Mouse (Mus musculus) hindbrain, embryonic 15.5 days (tissue): Measurements from ENCODE around the gene Gm1043. TPM values are rescaled to one million over a fixed set of nuclear protein-coding genes. Genes with fewer than 3 reads are reported as not detected.

Experiments
- ATAC-seq: fragments of 200-750 bp; cut with Nextera tagmentation; 2 replicates; pipeline ENCODE4 v1.8.0; 2017; ENCODE audit warnings: low read depth, moderate number of reproducible peaks, moderate TSS enrichment; ENCODE audit not compliant: low FRiP score
- H3K27ac ChIP-seq: fragments of 300-500 bp; sonication (generic); replicated peaks from 2 replicates; pipeline ENCODE4 v1.5.1; 2015; ENCODE audit warnings: mild to moderate bottlenecking, inconsistent platforms
- H3K27me3 ChIP-seq: fragments of 300-500 bp; sonication (generic); 2 replicates; pipeline ENCODE4 v1.6.1; 2015; ENCODE audit warnings: control low read depth, inconsistent platforms
- H3K36me3 ChIP-seq: fragments of 300-500 bp; sonication (generic); 2 replicates; pipeline ENCODE4 v1.6.1; 2015; ENCODE audit warnings: control low read depth, inconsistent platforms
- H3K4me1 ChIP-seq: fragments of 300-500 bp; sonication (generic); replicated peaks from 2 replicates; pipeline ENCODE4 v1.6.1; 2015; ENCODE audit warnings: control low read depth, inconsistent platforms
- H3K4me2 ChIP-seq: fragments of 300-500 bp; sonication (generic); 2 replicates; pipeline ENCODE4 v1.6.1; 2015; ENCODE audit warnings: moderate library complexity, mild to moderate bottlenecking, inconsistent platforms
- H3K4me3 ChIP-seq: fragments of 300-500 bp; sonication (generic); 2 replicates; pipeline ENCODE4 v1.5.1; 2015; ENCODE audit warnings: mild to moderate bottlenecking, inconsistent platforms
- H3K9ac ChIP-seq: fragments of 300-500 bp; sonication (generic); 2 replicates; pipeline ENCODE4 v1.6.1; 2015; ENCODE audit warnings: inconsistent platforms
- H3K9me3 ChIP-seq: fragments of 300-500 bp; sonication (generic); 2 replicates; pipeline ENCODE4 v1.6.1; 2016; ENCODE audit warnings: control low read depth, inconsistent platforms
- WGBS: fragments of 180-500 bp; shearing (Covaris S2); methylation state at CpG from one replicate; pipeline ENCODE4 v1.1.7; 2015; 5-methylcytosine and 5-hydroxymethylcytosine counted together
- polyA plus RNA-seq: library from polyadenylated mRNA; unstranded; fragments of >200 nt; fragmentation: Nextera tagmentation; extraction: Ambion mirVana; gene quantifications from 2 replicates; pipeline ENCODE4 v1.2.1, GENCODE M21; 2015

The Gm1043 gene
- polyA plus RNA-seq, 1 experiment from 2014 or later: 2.2 TPM

- no peak overlapping the region for H3K9ac ChIP-seq
- peaks cover 13% of the 10 kb centered on the region for H3K4me1 ChIP-seq
- ATAC-seq: no peak
- H3K27ac ChIP-seq: no peak overlapping the region
- WGBS: 70% methylated on average over 5 of the region's 5 CpGs
- no peaks in the 10 kb centered on the region for H3K36me3 ChIP-seq
- H3K4me2 ChIP-seq: no peak overlapping the region
- no peaks in the 10 kb centered on the region for H3K9me3 ChIP-seq
- no peak overlapping the region for H3K4me3 ChIP-seq
- no peaks in the 10 kb centered on the region for H3K27me3 ChIP-seq
These were observed 15.6 kb downstream of the Gm1043 start for GRCm38 (mm10) chr5:37100813-37101212.

GRCm38 (mm10) chr5:37101631-37102030 lies 16.5 kb downstream of the Gm1043 start:
- H3K27ac ChIP-seq: no peak overlapping the region
- H3K9me3 ChIP-seq: no peaks in the 10 kb centered on the region
- no peaks in the 10 kb centered on the region for H3K36me3 ChIP-seq
- ATAC-seq: no peak
- peaks cover 22% of the 10 kb centered on the region for H3K4me1 ChIP-seq
- H3K4me2 ChIP-seq: no peak overlapping the region
- no peaks in the 10 kb centered on the region for H3K27me3 ChIP-seq
- no peak overlapping the region for H3K9ac ChIP-seq
- H3K4me3 ChIP-seq: no peak overlapping the region
- WGBS: 81% methylated on average over 15 of the region's 15 CpGs

- no peaks in the 10 kb centered on the region for H3K27me3 ChIP-seq
- no peak overlapping the region for H3K4me3 ChIP-seq
- H3K4me2 ChIP-seq: no peak overlapping the region
- no peaks in the 10 kb centered on the region for H3K9me3 ChIP-seq
- H3K27ac ChIP-seq: no peak overlapping the region
- WGBS: 46% methylated on average over 6 of the region's 6 CpGs
- ATAC-seq: no peak
- H3K4me1 ChIP-seq: peaks cover 22% of the 10 kb centered on the region
- H3K9ac ChIP-seq: no peak overlapping the region
- H3K36me3 ChIP-seq: no peaks in the 10 kb centered on the region
These were observed 16.9 kb downstream of the Gm1043 start for GRCm38 (mm10) chr5:37102056-37102455.

GRCm38 (mm10) chr5:37105531-37106456 lies 20.6 kb downstream of the Gm1043 start:
- H3K36me3 ChIP-seq: no peaks in the 10 kb centered on the region
- WGBS: 63% methylated on average over 23 of the region's 23 CpGs
- peak overlapping the region; percentile 78 for H3K27ac ChIP-seq
- no peaks in the 10 kb centered on the region for H3K27me3 ChIP-seq
- no peaks in the 10 kb centered on the region for H3K9me3 ChIP-seq
- no peak overlapping the region for H3K4me2 ChIP-seq
- H3K4me1 ChIP-seq: peaks cover 22% of the 10 kb centered on the region
- ATAC-seq: peak; percentile 71
- H3K9ac ChIP-seq: no peak overlapping the region
- no peak overlapping the region for H3K4me3 ChIP-seq

- Histone ChIP-seq H3K9ac (no peak overlapping the region), H3K27ac (no peak overlapping the region; the same call in 1 of the 2 replicates), H3K27me3 (no peaks in the 10 kb centered on the region), H3K4me1 (peaks cover 22% of the 10 kb centered on the region), H3K36me3 (no peaks in the 10 kb centered on the region), H3K4me2 (no peak overlapping the region), H3K4me3 (no peak overlapping the region), H3K9me3 (no peaks in the 10 kb centered on the region)
- no peak for ATAC-seq
- 75% methylated on average over 5 of the region's 5 CpGs for WGBS
These were observed 21.9 kb downstream of the Gm1043 start for GRCm38 (mm10) chr5:37107111-37107510.

- Histone ChIP-seq H3K9ac (no peak overlapping the region), H3K36me3 (no peaks in the 10 kb centered on the region), H3K27ac (no peak overlapping the region), H3K4me2 (no peak overlapping the region), H3K4me3 (no peak overlapping the region), H3K9me3 (no peaks in the 10 kb centered on the region), H3K27me3 (no peaks in the 10 kb centered on the region), H3K4me1 (peaks cover 22% of the 10 kb centered on the region)
- 83% methylated on average over 6 of the region's 6 CpGs for WGBS
- no peak for ATAC-seq
These were observed 22.4 kb downstream of the Gm1043 start for GRCm38 (mm10) chr5:37107611-37108010.

GRCm38 (mm10) chr5:37109280-37109849 lies 24.2 kb downstream of the Gm1043 start:
- Histone ChIP-seq H3K4me3 (no peak overlapping the region), H3K9ac (no peak overlapping the region), H3K27me3 (no peaks in the 10 kb centered on the region), H3K4me2 (no peak overlapping the region), H3K27ac (no peak overlapping the region), H3K9me3 (no peaks in the 10 kb centered on the region), H3K4me1 (peaks cover 22% of the 10 kb centered on the region), H3K36me3 (no peaks in the 10 kb centered on the region)
- no peak for ATAC-seq
- WGBS: 34% methylated on average over 6 of the region's 6 CpGs

GRCm38 (mm10) chr5:37112389-37112788 lies 27.2 kb downstream of the Gm1043 start:
- 68% methylated on average over 7 of the region's 7 CpGs for WGBS
- Histone ChIP-seq H3K4me1 (no peaks in the 10 kb centered on the region), H3K4me2 (no peak overlapping the region), H3K9ac (no peak overlapping the region), H3K27ac (no peak overlapping the region), H3K4me3 (no peak overlapping the region), H3K36me3 (no peaks in the 10 kb centered on the region), H3K9me3 (no peaks in the 10 kb centered on the region), H3K27me3 (no peaks in the 10 kb centered on the region)
- no peak for ATAC-seq

- 0 out of 2 replicates have a peak, but pooled peaks have one; percentile 35 for ATAC-seq
- Histone ChIP-seq H3K36me3 (peaks cover 5% of the 10 kb centered on the region; the same call in 1 of the 2 replicates), H3K27ac (no peak overlapping the region), H3K9me3 (no peaks in the 10 kb centered on the region), H3K4me1 (no peaks in the 10 kb centered on the region), H3K27me3 (no peaks in the 10 kb centered on the region), H3K4me2 (no peak overlapping the region), H3K4me3 (no peak overlapping the region), H3K9ac (no peak overlapping the region)
- 58% methylated on average over 9 of the region's 9 CpGs for WGBS
These were observed 32.0 kb downstream of the Gm1043 start for GRCm38 (mm10) chr5:37117126-37117525.

- 61% methylated on average over 4 of the region's 4 CpGs for WGBS
- H3K9ac ChIP-seq: no peak overlapping the region
- H3K27ac ChIP-seq: no peak overlapping the region
- no peaks in the 10 kb centered on the region for H3K27me3 ChIP-seq
- H3K4me1 ChIP-seq: no peaks in the 10 kb centered on the region
- no peaks in the 10 kb centered on the region for H3K9me3 ChIP-seq
- H3K4me2 ChIP-seq: no peak overlapping the region
- H3K36me3 ChIP-seq: peaks cover 5% of the 10 kb centered on the region; the same call in 1 of the 2 replicates
- ATAC-seq: no peak
- H3K4me3 ChIP-seq: no peak overlapping the region
These were observed 33.1 kb downstream of the Gm1043 start for GRCm38 (mm10) chr5:37118242-37118641.

GRCm38 (mm10) chr5:37121186-37121680 lies 36.1 kb downstream of the Gm1043 start:
- Histone ChIP-seq H3K9me3 (no peaks in the 10 kb centered on the region), H3K36me3 (peaks cover 7% of the 10 kb centered on the region; the same call in 1 of the 2 replicates), H3K4me3 (no peak overlapping the region), H3K27me3 (no peaks in the 10 kb centered on the region), H3K4me2 (no peak overlapping the region), H3K4me1 (no peaks in the 10 kb centered on the region), H3K27ac (no peak overlapping the region), H3K9ac (no peak overlapping the region)
- WGBS: 65% methylated on average over 7 of the region's 7 CpGs
- no peak for ATAC-seq

- Histone ChIP-seq H3K9me3 (no peaks in the 10 kb centered on the region), H3K27me3 (no peaks in the 10 kb centered on the region), H3K4me1 (no peaks in the 10 kb centered on the region), H3K36me3 (0 out of 2 replicates have a peak, but pooled peaks cover 3% of the 10 kb centered on the region), H3K27ac (no peak overlapping the region), H3K4me2 (no peak overlapping the region), H3K9ac (no peak overlapping the region), H3K4me3 (no peak overlapping the region)
- WGBS: 48% methylated on average over 4 of the region's 4 CpGs
- ATAC-seq: no peak
These were observed 46.7 kb downstream of the Gm1043 start for GRCm38 (mm10) chr5:37131841-37132240.
